Mouse (Mus musculus) yolk sac, embryonic 10.5 days (tissue): ENCODE measurements at regions not wholly inside any gene's neighbourhood (a gene's known extent, or its start where the extent isn't known, plus 50 kb on each side); places are given as distances from the start of the nearest gene placed in this dataset.

ENCODE experiments used
- DNase-seq: peaks from one replicate; pipeline ENCODE4 v3.0.0-alpha.2; 2017; ENCODE audit warnings: low spot score

GRCm38 (mm10) chr10:44582736-44583135, 54.4 kb upstream of the Prdm1 start:
- DNase-seq: no peak
